Mouse (Mus musculus): ENCODE measurements at regions not wholly inside any gene's neighbourhood (a gene's known extent, or its start where the extent isn't known, plus 50 kb on each side); places are given as distances from the start of the nearest gene placed in this dataset.
"Not testable (repeated sequence)": the region's sequence is repeated elsewhere in the genome, so short reads cannot be mapped to it uniquely, and the experiment has no call there.

DNA sequence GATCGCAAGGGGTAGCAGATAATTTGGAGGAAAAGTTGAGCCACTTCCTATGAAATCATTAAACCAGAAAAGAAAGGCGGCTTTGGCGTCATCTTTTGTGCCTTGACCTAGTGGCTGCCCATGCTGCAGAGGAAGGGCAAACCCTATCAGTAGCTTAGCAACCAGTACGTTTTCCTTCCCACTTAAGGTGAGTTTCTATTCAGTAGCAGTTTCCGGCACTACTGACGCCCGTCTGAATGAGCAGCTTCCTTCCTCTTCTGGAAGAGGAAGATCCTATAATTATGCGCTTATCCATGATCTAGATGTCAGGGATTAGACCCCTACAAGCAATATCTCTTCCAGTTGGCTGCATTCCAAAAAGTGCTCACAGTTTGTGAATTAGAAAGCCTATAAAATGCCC, 360.0 kb upstream of the Adamts5 start:
- no peak for ATAC-seq (replicated peaks; ENCODE audit: poor library complexity, severe bottlenecking)

GRCm38 (mm10) chr16:86252630-86253029, 351.0 kb upstream of the Adamts5 start:
- ATAC-seq (replicated peaks; ENCODE audit: poor library complexity, severe bottlenecking): no peak

DNA sequence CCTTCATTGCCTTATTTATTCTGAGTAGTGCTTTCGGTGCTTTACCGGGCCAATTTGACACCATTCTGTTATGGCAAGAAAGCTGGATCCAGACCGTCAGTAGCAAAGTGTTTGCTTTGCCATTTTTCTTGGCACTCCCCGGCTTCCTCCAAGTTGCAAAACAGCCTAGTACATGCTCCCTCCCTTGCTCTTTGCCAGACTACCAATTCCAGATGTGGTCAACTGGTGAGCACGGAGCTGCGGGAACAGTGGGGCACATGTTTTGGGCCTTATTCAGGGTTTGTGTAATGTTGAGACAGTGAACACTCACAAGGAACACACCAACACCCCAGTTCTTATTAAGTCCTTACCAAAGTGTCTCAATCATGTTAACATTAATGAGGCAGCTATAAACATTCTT, 348.4 kb upstream of the Adamts5 start:
- ATAC-seq (replicated peaks; ENCODE audit: poor library complexity, severe bottlenecking): no peak

DNA sequence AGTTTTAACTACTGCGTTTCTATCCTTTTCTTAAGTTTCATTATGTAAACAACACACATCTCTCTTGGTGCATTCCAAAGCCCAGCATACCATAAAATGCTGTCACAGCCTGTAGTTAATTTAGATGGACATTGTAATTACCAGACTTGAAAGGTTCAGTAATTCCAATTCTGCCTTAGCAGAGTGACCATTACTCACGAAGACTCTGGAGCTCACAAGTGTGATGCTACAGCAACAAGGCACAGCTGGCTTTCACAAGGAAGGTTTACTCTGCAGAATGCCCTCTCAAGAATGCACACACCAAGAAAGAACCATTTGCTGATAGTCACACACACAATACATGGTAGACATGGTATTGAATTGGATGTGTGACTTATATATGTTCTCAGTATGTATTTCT, 342.6 kb upstream of the Adamts5 start:
- ATAC-seq (replicated peaks; ENCODE audit: poor library complexity, severe bottlenecking): no peak

DNA sequence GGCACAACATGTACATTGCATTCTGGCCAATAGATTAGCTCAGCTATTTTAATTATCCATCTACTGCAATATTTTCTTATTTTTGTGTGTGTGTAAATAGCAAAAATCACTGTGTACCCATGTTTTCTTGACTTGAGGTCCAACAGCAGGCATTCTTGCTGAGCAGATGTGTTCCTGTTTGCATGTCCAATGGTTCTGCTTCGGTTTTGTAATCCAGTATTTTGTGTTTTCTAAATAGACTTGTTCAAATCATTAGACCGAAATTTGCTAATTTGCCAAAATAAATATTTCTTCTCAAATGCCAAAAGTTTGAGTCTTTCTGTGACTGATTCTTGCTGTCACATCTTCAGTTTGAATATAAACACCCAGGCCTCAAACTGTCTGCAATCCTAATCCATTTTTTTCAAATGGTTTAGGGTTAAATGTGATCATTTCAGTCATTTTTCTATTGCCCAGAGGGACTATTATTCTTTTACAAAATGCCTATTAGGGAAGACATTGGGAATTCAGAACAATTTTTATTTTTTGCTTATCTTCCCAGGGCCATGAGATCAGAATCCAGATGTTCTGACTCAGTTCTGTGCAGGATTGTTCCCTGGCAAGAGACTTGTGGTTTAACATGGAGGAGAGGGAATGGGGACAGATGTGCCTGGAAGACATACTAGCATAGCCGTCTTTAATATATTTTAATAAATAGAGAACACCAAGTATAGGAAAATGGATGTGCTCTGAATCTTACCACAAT, 341.3 kb upstream of the Adamts5 start:
- ATAC-seq (replicated peaks; ENCODE audit: poor library complexity, severe bottlenecking): no peak

DNA sequence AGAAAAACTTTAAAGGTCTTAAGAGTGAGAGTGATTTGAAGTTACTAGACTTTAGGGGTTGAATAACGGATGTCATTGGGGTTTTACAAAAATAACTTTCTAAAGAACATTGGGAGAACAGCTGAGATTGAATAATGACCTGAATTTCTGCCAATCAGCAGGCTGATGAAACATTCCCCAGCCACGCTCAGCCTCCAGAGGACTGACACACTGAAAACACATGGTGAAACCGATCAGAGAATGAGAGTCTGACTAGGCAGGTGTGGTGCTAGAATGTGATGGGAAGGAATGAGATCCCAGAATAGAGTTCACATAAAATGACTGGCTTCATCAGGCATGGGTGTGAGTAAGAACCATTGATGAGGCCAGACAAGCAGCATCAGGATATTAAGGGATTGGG, 321.4 kb upstream of the Adamts5 start:
- ATAC-seq (replicated peaks; ENCODE audit: poor library complexity, severe bottlenecking): no peak

- ATAC-seq (replicated peaks; ENCODE audit: poor library complexity, severe bottlenecking): no peak
Observed at GRCm38 (mm10) chr16:86210547-86210946, 308.9 kb upstream of the Adamts5 start.

- no peak for ATAC-seq (replicated peaks; ENCODE audit: poor library complexity, severe bottlenecking)
Observed at GRCm38 (mm10) chr16:86209319-86209718, 307.7 kb upstream of the Adamts5 start.

- ATAC-seq (replicated peaks; ENCODE audit: poor library complexity, severe bottlenecking): no peak
Observed at GRCm38 (mm10) chr16:86189874-86190273, 288.2 kb upstream of the Adamts5 start.

DNA sequence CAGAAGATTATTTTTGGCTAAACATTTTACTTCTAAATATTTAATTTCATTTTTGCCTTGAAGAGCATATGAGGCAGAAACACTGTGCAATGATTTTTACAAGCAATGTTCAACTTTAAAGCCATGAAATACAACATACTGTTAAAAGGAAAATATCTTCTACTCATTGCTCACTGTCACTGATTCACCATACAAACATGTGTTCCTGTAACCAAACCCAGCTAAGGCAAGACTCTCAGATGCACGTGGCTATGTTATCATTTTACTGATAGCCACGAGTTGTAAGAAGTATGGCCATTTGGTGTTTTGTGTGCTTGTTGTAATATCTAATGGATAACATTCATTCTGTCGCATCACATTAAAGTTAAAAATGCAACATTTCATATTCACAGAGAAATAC, 287.3 kb upstream of the Adamts5 start:
- no peak for ATAC-seq (replicated peaks; ENCODE audit: poor library complexity, severe bottlenecking)

GRCm38 (mm10) chr16:86187609-86188008, 286.0 kb upstream of the Adamts5 start:
- not testable (repeated sequence) for ATAC-seq (replicated peaks; ENCODE audit: poor library complexity, severe bottlenecking)

DNA sequence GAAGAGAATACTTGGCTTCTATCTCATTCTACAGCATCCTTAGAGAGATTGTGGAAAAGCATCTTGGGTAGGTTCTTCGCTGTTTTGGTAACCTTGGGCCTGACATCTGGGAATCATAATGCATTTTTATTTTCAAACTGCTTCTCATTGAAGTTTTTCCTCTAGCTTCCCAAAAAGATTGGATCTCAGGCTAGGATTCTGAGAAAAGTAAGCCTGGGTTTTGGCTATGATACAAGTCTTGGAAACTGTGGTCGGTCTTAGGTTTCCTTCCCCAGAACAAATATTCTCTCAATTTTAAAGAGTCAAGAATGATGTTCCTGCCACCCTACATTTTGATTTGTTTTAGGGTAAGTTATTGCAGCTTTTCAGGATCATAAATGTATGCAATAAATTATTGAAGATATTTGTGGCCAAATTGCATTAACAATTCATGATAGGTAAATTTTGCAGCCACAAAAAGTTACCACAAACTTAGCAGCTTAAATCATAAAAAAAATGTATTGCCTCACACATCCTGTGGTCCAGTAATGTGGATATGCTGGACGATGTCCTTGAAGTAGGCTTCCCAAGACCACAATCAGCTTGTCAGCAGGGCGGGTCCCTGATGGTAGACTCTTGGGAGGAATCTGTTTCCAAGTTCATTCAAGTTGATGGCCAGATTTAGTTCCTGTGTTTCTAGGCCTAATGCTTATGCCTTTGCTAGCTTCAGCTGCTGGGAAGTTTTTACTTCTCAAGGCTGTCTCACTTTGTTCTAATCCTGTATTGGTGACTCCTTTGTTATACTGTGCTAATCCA, 257.6 kb upstream of the Adamts5 start:
- ATAC-seq (replicated peaks; ENCODE audit: poor library complexity, severe bottlenecking): no peak

DNA sequence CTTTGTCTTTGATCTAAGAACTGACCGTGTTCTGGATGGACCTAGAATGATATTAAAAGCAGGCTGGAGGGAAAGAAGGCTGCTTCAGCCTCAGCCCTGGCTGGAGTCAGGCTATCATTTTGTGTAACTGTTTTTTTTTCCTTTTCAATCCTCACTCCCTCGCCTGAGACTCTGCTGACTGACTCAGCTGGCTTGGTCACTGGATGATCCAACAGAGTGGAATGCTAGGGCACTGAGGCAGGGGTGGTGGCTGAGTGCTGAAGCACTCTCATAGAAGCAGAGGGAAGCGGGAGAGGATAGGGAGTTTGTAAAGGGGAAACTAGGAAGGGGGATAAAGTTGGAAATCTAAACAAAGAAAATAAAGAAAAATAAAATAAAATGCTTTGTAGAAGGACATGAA, 236.5 kb upstream of the Adamts5 start:
- no peak for ATAC-seq (replicated peaks; ENCODE audit: poor library complexity, severe bottlenecking)

- no peak for ATAC-seq (replicated peaks; ENCODE audit: poor library complexity, severe bottlenecking)
Observed at GRCm38 (mm10) chr16:86136169-86136568, 234.5 kb upstream of the Adamts5 start.

DNA sequence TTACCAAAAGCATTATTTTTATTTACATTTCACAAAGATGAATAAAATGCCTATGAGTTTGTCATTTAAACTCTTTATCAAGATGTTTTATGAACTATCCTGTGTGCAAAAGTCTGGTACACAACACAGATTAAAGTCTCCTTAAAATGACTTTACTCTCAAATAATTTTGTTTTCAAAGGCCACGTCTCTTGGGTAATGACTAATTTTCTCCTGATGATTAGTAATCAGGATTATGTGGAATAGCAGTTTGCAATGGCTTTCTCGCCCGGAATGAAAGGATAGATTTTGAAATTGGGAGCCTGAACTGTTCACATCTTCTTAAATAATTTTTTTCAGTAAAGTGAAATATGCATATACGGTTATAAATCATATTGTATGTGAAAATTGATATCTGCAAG, 225.8 kb upstream of the Adamts5 start:
- no peak for ATAC-seq (replicated peaks; ENCODE audit: poor library complexity, severe bottlenecking)

- no peak for ATAC-seq (replicated peaks; ENCODE audit: poor library complexity, severe bottlenecking)
Observed at GRCm38 (mm10) chr16:86124182-86124581, 222.6 kb upstream of the Adamts5 start.

- ATAC-seq (replicated peaks; ENCODE audit: poor library complexity, severe bottlenecking): no peak
Observed at GRCm38 (mm10) chr16:86122936-86123335, 221.3 kb upstream of the Adamts5 start.

GRCm38 (mm10) chr16:86117959-86118358, 216.3 kb upstream of the Adamts5 start:
- no peak for ATAC-seq (replicated peaks; ENCODE audit: poor library complexity, severe bottlenecking)

DNA sequence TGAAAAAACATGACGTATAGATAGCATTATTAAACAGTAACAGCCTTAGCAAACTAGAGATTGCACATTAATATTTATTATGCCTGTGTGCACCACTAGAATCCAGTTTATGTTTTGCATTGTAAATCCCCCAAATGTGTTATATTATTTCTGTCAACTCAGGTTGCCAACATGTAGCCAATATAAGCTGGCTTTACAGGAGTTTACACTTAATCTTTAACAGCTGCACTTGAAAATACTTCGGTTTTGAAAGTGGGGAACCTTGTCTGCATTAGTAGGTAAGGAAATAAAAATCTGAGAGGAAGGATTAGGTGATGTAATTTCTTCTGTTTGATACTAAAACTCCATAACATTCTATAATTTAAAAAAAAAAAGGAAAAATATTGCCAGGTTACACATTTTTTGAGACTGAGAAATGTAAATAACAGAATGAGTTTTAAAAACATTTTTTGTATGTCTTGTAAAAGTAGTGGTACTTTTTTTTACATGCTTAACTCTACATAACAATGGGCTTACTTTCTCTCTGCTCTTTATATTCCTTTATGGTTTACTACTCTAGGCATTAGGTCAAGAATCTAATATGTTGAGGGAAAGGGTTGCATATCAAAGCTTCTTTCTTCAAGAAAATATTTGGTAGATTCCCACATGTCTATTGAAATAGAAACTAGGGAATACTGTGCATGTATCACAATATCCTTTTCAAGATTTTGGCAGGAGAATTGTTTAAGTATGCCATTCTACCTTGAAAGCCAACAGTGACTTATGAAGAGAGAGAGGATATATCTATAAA, 214.2 kb upstream of the Adamts5 start:
- ATAC-seq (replicated peaks; ENCODE audit: poor library complexity, severe bottlenecking): no peak

DNA sequence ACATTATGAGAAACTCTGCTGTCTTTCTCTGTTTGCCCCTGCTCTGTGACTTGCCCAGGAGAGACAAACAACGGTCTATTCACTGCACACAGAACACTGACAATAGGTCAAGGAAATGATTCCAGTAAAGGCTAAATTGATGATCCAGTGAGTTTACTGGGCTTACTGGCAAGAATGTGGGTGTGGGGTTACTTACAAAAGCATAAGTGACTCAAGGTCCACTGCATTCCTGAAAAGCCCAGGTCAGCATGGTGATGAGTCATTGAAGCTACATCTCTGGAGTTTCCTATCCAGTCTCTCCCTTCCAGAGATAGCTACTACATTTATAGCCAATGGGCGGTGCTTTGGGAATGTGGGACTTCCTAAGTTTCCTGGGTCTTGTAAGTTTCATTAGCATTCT, 192.8 kb upstream of the Adamts5 start:
- ATAC-seq (replicated peaks; ENCODE audit: poor library complexity, severe bottlenecking): no peak

GRCm38 (mm10) chr16:86090175-86090574, 188.5 kb upstream of the Adamts5 start:
- ATAC-seq (replicated peaks; ENCODE audit: poor library complexity, severe bottlenecking): no peak

All from granulocyte monocyte progenitor cell, adult 5-6 weeks (primary cell).